Mouse (Mus musculus): ENCODE results near the gene Nr1h2.

The Nr1h2 gene

DNA sequence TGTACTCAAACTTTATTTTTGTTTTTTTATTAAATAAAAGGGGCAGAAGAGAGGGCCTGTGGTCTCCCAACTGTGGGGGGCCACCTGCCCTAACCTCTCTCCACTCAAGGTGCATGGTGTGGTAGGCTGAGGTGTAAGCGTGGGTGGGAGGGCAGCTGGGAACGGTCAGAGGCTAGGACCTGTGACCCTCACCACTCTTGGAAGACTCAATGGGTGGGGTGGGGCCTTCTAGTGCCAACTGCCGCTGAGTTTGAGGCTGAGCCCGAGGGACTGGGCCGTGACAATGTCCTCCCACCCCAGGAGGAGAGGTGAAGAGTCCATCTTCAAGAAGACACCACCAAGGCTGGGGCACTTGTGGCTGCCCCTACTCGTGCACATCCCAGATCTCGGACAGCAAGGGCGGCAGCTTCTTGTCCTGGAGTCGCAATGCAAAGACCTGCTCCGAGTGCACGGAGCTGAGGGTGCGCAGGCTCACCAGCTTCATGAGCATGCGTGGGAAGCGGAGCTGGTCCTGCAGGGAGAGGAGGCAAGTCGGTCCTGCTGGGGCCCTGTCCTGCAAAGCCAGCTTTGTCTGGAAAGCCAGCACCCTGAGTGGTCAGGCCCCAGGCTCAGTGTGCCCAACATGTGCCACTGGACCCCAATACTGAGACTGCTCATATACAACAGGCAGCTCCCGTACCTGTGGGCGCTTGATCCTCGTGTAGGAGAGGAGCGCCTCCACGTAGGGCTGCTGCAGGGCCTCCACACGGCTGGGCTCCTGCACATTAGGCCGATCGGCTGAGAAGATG, 3.9 kb downstream of the Nr1h2 start:
- no peak for DNase-seq (ENCODE audit: low spot score in 2 of 2)

DNA sequence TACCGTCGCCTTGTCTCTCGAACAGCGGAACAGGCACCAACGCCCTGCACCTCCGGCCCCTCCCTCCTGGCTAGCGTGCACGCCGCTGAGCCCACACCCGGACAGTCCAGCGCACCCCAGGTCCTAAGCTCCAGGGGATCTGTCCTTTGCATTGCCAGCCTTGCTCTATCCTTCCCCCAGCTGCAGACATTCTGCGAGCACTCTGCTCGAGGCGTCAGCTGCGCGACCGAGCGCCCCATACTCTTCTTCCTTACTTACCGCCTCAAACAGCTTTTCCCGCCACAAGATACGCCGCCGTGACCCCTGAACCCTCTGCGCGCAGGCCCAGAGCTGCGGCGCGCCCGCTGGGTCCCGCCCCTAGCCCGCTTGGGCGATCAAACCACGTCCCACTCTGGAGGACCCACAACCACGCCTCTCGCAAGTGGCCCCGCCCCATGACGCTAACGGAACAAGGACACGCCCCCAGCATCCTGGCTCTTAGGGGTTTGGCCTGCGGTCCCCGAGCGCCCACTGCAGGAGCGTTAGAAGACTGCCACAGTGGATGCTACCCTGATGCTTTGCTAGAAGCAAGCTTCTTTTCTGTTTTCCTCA, 5.2 kb downstream of the Nr1h2 start, which contains the start of gene Pold1:
TSS of gene Pold1 (minus strand) at position 353 of the 591 bp plus-strand sequence.
- peak; percentile 99 for DNase-seq (ENCODE audit: low spot score in 2 of 2)

DNA sequence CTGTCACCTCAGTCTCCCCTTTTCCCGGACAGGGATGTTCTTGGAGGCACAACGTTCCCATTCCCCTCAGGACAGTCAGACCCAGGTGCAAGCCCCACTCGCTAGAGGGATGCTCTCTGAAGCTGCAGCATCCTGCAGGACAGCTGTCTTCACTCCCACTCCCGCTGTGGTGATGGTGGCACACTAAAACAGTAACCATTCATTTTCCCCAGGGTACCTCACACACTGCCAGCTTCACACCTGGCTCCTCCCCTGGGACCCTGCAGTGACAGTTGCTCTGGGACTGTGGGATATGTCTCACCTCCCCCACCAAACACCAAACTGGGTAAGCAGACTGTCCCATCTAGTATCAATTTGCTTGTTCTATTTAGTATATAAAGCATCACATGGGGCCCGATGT, 6.0 kb downstream of the Nr1h2 start:
- no peak for DNase-seq (ENCODE audit: low spot score in 2 of 2)

DNA sequence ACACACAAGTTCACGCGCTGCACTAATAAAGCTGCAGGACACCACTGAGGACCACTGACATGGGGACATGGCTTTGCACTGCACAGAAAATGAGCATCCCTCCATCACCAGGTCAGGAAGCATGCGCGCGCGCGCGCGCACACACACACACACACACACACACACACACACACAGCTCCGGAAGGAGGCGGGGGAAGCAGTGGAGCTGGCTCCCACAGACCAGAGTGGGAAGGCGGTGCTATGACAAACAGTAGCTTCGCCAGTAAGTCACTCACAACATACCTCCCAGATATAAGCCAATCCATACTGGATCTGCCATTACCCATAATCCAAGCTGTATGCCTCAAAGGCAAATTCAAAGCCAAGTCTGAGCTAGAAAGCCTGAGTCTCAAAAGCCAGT, 6.7 kb downstream of the Nr1h2 start:
- no peak for DNase-seq (ENCODE audit: low spot score in 2 of 2)

DNA sequence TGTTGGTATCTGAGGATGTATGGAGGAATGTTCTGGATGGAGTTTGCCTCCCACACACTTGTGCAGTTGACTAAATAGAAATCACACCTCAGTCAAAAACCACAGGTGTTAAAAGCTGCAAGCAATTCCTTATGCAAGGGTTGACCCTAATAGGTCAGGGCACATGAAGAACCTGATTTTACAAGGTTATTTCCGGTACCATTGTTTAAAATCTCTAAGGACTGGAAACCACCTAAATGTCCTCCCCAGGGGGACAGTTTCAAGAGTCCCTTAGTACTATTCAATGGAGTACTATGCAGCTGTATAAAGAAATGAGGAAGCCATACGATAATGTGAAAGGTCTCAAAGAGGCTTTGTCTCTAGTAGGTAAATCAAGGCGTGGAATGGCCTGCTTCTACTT, 7.5 kb downstream of the Nr1h2 start:
- no peak for DNase-seq (ENCODE audit: low spot score in 2 of 2)

DNA sequence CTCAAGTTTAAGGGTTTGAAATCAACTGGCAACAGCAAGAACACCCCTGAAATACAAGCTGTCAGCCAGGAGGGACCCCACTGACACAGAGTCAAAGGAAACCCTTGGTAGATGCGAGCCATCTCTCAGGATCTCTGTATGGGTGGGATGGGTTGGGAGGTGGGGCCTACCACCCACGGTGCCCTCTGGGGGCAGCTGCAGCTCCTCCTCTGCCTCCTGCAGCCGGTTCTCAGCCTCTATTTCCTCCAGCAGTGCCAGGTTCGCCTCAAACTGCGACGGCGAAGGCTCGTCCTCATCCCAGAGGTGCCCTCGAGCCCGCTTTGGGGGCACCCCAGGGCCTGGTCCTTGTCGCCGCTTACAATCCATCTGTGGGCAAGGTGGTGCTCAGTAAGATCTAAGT, 10.7 kb downstream of the Nr1h2 start:
- no peak for DNase-seq (ENCODE audit: low spot score in 2 of 2)

DNA sequence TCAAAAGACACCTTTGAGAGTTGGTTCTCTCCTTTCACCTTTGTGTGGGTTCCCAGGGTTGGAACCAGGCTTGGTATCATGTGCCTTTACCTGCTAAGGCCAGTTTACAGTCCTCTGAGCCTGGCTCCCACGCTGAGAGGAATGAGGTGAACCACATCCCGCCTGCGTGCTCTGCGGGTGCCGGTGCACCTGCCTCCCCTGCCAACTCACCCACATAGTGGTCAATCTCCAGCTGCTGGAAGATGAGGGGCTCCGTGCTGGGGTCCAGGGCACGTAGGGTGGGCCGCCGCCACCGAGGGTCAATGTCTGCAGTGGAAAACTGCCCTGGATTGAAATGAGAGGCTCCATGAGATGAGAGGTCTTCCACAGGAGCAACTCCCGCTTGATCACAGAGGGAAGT, 11.2 kb downstream of the Nr1h2 start:
- DNase-seq (ENCODE audit: low spot score in 2 of 2) = no peak

DNA sequence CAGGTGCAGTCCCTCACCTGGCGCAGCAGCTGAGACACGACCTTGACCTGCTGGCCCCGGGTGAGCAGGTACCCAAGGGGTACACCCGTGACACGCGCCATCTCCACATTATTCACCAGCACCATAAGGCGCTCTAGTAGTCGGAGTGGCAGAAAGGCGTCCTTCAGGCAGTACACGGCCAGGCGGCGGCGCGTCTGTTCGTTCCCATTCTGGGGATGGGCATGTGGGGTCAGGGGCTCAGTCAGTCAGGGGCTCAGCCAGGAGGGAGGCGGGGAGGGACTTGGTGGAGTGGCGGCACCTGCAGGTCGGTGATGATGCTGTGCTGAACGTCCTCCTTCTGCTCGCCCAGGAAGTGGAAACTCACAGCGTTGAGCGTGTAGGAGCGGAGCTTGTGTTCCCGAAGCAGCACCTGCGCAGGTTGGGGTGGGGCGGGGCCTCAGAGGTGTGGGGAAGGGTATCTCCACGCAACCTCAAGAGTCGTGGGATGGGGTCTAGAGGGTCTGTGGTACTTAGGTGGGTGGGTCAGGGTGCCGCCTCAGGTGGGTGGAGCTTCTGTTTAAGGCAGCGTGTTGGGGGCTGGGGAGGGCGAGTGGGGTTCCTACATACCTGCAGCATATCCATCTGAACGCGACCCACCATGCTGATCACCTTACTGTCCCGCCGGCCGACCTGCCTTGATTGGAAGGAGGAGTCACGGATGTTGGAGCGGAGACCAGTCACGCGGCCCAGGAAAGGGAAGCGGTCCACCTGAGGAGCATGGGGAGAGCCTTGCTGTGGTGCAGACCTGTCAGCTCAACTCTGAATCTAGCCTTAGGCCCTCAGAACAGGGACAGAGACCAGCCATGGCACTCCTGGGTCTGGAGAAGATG, 14.8 kb downstream of the Nr1h2 start:
- DNase-seq (ENCODE audit: low spot score in 2 of 2) = no peak

DNA sequence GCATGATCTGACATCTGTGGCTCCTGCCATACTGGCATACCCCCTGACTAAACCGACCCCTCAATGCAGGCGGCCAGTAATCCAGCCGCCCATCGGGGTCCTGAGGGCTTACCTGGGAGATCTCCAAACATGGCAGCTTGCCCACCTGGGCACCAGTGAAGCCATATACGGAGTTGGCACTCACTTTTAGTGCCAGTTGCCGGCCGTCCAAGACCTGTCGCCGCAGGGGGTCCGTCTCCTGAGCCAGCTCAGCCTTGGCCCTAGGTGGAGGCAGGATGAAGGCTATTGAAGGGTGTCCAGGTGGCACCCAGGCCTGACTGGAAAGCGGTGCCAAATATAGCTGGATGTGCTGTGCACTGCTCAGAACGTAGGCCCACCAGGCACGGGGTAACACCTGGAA, 16.3 kb downstream of the Nr1h2 start:
- DNase-seq (ENCODE audit: low spot score in 2 of 2) = no peak

DNA sequence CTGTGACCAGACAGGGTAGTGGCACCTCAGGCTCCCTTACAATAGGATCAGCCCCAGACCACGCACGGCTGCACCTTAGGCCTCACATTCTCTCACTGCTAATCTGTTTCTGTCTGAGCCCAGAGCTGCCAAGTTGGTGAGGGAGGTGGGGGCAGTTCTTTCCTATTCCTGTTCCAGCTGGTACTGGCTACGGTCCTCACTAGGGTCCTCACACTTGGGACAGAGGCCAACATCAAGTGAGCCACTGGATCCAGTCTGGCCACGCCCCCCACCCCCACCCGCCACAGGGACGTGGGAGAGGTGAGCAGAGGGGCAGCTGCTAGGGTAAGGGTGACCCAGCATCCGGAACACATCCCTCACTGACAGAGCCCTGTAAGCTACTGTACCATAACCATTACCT, 16.7 kb downstream of the Nr1h2 start:
- no peak for DNase-seq (ENCODE audit: low spot score in 2 of 2)

DNA sequence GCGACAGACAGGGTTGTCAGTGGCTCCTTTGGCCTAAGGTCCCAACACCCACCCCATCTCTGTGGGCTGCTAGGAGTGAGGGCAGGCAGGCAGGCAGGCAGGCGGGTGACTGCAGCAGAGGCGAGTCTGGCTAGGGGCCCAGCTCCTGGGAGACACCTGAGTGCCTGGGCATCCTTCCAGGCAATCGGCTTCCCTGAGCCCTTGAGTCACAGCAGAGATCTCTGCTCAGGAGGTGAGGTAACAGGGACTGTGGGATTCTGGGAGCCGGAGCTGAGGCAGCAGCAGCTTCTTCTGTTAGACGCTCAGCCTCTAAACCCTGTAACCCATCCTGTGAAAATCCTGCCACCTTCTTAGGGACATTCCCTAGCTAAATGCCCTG, 17.2 kb downstream of the Nr1h2 start:
- no peak for DNase-seq (ENCODE audit: low spot score in 2 of 2)

DNA sequence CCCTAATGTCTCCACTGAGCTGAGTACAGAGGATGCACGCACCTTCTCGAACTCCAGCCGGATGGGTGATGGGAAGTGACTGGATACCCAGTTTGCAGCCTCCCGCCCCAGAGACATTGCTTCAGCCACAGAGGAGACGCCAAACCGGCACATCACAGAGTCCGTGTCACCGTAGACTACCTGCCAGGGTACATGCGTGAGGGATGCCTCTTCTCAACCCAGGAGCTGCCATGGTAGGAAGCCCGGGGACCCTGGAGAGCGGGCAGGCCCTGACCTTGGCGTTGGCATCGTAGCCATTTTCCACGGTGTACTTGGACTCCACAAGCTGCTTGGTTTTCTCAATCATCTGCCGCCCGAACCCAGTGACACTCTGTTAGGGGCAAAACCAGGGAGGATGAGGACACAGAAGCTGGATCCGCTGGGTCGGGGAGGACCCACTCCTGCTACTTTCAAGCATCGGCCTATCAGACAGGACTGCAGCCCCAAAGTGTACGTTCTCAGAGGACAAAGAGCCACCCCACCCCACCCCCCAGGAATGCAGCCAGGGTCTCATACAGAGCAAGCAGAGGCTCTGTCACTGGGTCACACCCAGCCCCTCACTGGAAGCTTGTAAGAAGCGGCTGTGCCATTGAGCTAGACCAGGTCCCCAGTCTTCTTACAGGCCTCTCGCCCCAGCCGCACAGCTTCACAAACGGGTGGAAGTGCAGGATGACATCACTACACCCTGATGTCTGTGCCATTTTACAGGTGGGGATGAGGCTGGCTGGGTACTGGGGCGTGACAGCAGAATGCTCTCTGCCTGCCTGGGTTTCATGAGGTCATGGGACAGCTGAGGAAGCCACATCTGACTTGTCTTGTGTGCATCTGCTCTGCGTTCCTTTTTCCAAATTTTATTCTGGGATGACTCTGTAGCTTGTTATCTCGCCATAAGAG, 17.8 kb downstream of the Nr1h2 start:
- DNase-seq (ENCODE audit: low spot score in 2 of 2) = no peak

DNA sequence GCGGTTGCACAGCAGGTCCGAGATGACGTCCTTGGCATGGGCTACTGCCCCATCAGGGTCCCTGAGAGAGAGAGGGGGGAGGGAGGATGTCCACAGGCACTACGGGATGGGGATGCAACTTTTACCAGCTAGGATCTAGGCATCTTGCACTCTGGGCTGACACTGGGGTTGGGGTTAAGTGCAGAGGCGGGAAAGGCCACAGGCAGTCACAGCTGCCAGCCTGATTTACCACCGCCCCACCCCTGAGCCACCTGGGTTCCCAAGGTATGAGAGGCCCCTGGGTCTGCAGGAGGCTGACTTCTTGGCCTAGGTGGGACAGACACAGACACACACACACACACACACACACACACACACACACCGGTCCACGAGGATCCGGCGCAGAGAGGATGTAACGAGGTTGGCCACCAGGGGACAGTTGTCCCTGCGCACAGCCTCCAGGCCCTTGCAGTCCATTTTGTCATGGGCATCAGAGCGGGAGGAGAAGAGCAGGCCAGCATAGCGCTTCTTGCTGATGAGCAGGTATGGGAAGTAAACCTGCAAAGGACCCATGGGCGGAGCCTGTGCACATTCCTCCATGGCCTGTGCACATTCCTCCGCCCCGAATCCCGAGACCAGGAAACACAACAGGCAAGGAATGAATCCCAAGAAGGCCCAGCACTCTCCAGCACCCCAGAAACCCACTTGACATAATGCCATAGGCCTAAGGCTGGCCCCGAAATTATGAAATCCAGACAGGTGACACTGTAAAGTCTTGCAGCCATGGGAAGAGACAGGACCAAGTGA, 18.9 kb downstream of the Nr1h2 start:
- DNase-seq (ENCODE audit: low spot score in 2 of 2) = no peak

DNA sequence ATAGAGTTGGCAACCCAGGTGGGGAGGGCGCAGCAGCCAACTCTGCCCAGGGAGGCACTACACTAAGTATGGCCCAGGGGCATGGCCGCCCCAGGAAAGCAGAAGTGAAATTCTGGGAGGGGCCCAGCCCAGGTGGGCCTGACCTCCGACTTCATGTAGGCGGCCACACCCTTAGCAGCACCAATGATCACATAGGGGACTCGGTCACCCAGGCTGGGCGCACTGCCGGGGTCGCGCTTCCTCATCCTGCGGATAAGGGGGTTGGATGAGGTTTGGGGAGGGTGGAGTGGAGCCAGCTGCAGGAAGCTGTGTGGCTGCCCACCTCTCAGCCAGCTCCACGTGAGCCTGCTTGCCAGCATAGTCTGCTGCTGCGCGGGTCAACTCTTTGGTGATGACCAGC, 19.5 kb downstream of the Nr1h2 start:
- DNase-seq (ENCODE audit: low spot score in 2 of 2) = no peak

DNA sequence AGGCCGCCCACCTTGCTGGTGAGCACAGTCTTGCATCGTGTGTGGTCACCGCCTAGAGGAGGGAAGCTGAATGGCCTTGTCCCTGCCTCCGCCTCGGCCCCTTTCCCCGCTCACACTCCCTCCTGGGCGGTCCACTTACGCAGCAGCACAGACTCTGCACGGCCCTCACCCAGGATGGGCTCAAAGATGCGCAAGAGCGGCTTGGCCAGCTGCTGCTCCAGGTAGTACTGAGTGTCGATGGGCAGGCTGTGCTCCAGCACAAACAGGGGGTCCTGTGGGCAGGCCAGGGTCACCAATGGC, 20.1 kb downstream of the Nr1h2 start:
- DNase-seq (ENCODE audit: low spot score in 2 of 2) = no peak

DNA sequence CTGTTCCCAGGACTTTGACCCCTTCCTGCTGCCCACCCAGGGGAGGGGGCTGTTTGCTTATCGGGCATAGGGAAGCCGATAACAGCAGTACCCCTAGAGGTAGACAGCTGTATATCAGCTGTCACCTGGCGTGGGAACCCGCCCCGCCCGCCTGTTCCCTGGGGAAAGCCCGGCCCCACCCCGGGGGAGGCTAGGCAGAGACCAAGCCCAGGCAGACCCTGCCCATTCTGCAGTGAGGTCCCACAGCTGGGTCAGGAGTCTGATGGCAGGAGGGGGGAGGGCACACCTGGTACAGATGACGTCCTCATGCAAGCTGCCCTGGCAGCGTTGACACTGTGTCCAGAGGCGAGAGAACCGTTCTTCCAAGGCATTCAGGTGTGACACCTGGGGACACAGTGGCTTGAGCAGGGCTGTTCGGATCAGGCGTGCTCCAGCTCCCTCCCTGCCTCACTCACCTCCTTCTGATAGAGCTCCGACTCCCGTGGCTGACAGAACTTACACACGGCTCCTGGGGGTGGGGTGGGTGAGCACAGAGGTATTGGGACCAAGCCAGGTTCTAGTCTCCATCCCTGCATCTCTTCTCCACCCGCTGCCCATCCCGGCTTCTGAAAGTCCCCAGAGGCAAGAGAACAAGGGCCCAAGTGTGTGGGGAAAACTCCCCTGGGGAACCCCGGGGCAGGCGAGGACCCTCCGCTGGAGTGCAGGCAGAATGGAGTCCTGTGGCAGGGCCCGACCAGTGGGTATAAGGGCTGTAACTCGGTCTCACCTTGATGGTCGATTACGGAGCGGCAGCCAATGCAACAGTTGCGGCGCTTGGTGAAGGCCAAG, 20.6 kb downstream of the Nr1h2 start:
- no peak for DNase-seq (ENCODE audit: low spot score in 2 of 2)

DNA sequence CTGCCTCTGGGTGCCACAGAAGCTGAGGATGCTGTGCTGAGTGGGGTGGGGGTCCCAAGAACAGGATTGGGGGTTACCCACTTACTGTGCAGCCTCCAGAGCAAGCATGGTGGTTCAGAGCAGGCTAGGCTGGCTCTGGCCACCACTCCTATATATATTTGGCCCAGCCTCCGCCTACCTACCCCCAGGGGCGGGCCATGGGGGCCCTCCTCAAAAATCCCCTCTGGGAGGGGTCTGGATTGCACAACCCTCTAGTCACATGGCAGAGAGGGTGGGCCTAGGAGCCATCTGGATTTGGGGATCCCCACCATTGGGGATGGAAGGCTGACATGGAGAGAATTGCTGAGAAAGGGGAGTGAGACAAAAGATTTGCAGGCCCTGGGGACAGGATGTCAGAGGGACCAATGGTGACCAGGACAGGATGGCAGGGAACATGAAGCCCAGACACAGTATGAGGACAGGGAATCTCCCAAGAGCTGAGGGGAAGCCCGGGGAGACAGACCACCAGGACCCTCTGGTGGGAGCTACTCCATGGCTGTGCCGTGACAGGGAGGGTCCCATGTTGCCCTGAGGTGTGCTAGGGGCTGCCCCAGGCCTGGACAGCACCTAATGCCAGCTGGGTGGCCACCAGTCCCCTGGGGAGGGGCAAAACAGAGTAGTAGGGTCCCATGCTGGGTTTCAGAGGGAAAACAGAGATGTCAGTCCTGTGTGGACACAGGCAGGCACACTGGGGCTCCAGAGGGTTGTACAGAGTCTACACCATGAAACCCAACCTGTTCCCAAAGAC, 21.6 kb downstream of the Nr1h2 start, which contains the start of gene Spib:
TSS of gene Spib (minus strand) at position 126 of the 787 bp plus-strand sequence.
- no peak for DNase-seq (ENCODE audit: low spot score in 2 of 2)

DNA sequence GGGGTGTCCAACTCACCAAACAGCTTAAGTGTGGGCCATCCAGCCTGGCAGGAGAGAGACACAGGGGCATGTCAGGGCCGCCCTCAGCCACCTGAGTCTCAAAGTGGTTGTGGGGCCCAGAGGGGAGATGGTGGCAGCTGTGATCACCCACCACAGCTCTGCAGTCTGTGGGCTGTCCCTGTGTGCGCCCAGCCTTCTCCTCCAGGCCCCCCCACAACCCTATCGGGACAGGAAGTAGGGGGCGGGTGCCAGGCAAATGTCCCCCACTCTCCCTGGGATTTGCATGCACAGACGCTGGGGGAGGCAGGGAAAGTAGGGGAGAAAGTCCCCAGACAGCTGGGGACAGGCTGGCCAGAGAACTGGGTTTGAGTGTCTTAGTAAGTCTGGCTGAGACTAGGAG, 22.5 kb downstream of the Nr1h2 start:
- no peak for DNase-seq (ENCODE audit: low spot score in 2 of 2)

DNA sequence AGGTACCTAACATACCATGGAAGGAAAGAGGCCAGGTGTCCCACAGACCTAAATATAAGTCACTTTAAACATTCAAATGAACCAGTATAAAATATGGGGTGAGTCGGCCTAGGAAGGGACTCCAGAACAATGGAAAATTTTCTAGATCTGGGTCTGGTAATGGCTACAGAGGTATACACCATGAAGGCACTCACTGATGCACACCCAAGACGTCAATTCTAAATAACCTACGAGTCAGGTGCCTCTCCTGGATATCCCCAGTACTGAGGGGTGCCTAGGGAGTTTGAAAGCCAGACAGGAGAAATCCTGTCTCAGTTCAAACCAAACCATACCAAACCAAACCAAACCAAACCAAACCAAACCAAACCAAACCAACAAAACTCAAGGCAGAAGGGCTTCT, 23.2 kb downstream of the Nr1h2 start:
- no peak for DNase-seq (ENCODE audit: low spot score in 2 of 2)
